Mouse (Mus musculus): ENCODE measurements around the gene Pfkfb3. TPM values are rescaled to one million over a fixed set of nuclear protein-coding genes. Genes with fewer than 3 reads are reported as not detected.
A peak's percentile ranks its signal among the peaks of the same experiment; 100 is the strongest.
"Not testable (repeated sequence)": the region's sequence is repeated elsewhere in the genome, so short reads cannot be mapped to it uniquely, and the experiment has no call there.

The Pfkfb3 gene
- total RNA-seq, 4 experiments from 2014 or later: 5.5 to 14.7 (median 9.7) TPM

- no peak for DNase-seq (ENCODE audit: low spot score)
Observed at GRCm38 (mm10) chr2:11551726-11552125, 2.2 kb downstream of the Pfkfb3 start.

DNA sequence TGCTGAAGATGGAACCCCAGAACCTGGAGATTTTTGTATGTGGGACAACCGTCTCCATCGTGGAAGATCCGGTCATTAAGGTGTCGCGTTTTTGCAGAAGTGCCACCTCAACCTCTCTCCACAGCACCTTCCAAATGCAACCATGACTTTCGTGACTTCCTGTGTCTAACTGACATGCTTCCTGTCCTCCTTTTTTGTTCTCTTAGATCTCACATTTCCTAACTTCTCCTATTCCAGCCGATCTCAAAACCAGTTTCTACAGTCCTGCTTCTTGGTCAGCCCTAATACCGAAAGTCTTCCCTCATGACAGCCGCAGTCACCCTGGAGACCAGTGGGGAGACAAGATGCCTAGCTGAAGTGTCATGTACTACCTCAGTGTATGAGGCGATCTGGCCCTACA is 5.4 kb downstream of the Pfkfb3 start:
- no peak for DNase-seq (ENCODE audit: low spot score)

- no peak for DNase-seq (ENCODE audit: low spot score)
Observed at GRCm38 (mm10) chr2:11547609-11548008, 6.3 kb downstream of the Pfkfb3 start.

GRCm38 (mm10) chr2:11546091-11546490 is 7.8 kb downstream of the Pfkfb3 start:
- no peak for DNase-seq (ENCODE audit: low spot score)

DNA sequence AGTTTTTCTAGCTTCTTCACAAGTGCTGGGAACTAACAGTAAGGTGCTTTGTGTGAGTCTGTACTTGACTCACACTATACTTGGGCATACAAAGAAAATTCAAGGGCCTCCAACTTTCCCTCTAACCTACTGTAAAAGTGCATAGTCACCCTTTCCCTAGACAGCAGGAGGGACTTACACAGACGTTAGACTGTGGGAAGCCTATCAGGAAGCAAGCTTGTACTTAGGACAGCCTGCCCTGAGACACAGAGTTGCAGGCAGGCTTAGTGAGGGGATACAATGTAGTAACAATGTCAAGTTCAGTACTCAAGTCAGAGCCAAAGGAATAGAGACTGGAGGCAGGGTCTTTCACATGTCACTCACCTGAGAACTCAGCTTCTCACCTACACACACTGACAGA is 8.5 kb downstream of the Pfkfb3 start:
- no peak for DNase-seq (ENCODE audit: low spot score)

DNA sequence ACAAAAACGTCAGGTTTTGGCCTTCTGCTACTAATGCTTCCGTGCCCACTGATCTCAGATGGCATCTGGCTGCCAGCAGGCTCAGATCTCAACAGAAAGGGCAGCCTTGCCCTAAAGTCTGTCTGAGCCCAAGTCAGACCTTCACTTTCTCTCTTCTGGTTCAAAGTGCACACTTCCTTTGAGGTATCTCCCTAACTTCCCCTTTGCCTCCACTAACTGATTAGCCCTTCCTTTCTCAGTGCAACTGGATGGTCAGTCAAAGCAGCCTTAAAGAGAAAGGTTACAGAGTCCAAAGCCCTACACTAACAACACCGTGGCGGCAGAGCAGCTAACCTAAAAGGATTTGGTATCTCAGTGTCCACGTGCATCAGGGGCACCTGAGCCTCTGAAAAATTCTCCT is 9.5 kb downstream of the Pfkfb3 start:
- no peak for DNase-seq (ENCODE audit: low spot score)

DNA sequence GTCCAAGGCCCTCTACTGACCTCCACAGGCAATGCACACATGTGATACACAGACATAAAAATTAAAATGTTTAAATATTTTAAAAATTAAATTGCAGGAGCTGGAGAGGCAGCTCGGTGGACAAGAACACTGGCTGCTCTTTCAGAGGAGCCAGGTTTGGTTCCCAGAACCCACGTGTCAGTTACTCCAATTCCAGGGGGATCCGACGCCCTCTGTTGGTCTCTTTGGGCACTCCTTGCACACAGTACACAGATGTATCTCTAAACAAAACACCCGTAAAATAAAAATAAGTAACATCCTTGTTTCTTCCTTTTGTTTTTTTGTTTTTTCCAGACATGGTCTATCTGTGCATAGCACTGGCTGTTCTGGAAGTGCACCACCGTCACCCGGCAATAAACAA is 10.7 kb downstream of the Pfkfb3 start:
- no peak for DNase-seq (ENCODE audit: low spot score)

DNA sequence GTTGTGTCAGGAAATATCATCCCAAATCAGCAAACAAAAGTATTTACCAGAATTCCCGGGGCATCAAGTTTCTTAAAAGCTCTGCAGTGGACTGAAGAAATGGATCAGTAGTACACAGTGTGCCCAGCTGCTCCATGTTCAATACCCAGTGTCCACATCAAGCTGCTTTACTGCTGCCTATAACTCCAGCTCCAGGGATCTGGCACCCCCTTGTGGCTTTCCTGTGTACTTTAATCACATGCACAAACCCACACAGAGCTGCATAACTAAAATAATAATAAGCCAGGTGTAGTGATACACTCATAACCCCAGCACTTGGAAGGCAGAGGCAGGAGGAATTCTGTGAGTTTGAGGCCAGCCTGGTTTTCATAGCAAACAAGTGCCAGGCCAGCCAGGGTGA is 11.2 kb downstream of the Pfkfb3 start:
- peak; percentile 82 for DNase-seq (ENCODE audit: low spot score)

DNA sequence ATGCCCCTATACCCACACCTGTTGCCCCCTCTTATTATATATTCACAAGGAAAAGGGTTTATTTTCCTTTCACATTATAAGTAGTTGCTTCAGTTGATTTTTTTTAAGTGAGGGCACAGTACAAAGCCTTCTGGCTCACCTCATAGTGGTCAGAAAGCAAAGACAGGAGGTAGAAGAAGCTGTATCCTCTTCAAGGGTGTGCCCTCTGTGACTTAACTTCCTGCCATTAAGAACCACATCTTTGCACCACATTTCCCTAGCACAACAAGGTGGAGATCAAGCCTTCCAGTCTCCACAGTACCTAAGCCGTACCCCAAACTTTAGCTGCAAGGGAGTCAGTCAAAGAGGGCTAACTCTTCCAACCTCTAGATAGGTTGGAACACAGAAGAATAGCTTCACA is 11.8 kb downstream of the Pfkfb3 start:
- DNase-seq (ENCODE audit: low spot score): no peak

DNA sequence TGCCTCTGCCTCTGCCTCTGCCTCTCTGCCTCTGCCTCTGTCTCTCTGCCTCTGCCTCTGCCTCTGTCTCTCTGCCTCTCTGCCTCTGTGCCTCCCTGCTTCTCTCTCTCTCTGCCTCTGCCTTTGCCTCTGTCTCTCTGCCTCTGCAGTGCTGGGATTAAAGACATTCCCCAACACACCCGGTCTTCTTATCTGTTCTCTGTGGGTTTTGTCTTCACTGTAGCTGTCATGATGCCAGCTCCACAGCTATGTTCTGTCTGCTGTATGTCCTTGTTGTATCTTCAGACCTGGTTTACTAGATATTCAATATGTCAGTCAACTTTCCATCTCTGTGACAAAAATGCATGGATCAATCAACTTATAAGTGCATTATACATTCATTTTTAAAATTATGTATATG is 12.3 kb downstream of the Pfkfb3 start:
- DNase-seq (ENCODE audit: low spot score): not testable (repeated sequence)

GRCm38 (mm10) chr2:11535966-11536365 is 17.9 kb downstream of the Pfkfb3 start:
- DNase-seq (ENCODE audit: low spot score): no peak

- DNase-seq (ENCODE audit: low spot score): peak; percentile 94
Observed at GRCm38 (mm10) chr2:11535412-11535928, 18.4 kb downstream of the Pfkfb3 start.

DNA sequence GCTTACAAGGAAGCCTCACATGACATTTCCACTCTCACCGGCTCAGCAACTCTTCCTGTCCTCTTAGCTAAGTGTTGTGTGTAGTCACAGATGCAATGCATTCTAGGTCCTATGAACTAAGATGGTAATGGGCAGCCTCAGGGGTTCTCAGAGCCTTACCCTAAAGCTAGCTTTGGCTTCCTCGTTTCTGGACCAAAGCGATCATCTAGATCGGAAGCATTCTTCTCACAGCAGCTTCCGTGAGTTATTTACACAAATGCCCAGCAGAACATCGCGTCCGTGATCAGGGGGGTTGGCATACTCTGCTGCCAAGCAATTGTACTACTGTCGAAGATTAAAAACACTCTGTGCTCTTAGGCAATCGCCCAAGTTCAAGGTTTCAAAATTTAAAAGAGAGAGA is 19.1 kb downstream of the Pfkfb3 start:
- DNase-seq (ENCODE audit: low spot score): no peak

- DNase-seq (ENCODE audit: low spot score): peak; percentile 62
Observed at GRCm38 (mm10) chr2:11530101-11530500, 23.8 kb downstream of the Pfkfb3 start.

GRCm38 (mm10) chr2:11526063-11526462 is 27.8 kb downstream of the Pfkfb3 start:
- DNase-seq (ENCODE audit: low spot score): no peak

DNA sequence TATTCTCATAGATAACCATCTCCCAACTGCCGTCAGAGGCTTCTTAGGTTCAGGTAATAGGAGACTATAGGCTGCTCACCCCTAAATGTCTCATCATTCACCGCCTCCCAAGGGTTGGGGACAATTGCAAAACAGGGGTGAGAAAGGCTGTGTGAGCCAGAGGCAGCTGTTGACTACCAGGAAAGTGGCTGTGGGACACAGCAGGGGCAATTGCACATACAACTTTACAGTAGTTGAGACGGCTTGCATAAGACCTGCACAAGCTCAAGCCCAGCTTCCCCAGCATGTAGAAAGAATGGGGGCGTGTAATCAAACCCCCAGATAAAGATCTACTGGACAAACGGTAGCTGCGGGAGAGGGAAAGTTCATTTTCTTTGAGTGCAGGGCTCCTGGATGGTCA is 29.1 kb downstream of the Pfkfb3 start:
- DNase-seq (ENCODE audit: low spot score): no peak

- DNase-seq (ENCODE audit: low spot score): no peak
Observed at GRCm38 (mm10) chr2:11521758-11522157, 32.1 kb downstream of the Pfkfb3 start.

- DNase-seq (ENCODE audit: low spot score): no peak
Observed at GRCm38 (mm10) chr2:11520786-11521185, 33.1 kb downstream of the Pfkfb3 start.

- no peak for DNase-seq (ENCODE audit: low spot score)
Observed at GRCm38 (mm10) chr2:11515828-11516227, 38.0 kb downstream of the Pfkfb3 start.

DNA sequence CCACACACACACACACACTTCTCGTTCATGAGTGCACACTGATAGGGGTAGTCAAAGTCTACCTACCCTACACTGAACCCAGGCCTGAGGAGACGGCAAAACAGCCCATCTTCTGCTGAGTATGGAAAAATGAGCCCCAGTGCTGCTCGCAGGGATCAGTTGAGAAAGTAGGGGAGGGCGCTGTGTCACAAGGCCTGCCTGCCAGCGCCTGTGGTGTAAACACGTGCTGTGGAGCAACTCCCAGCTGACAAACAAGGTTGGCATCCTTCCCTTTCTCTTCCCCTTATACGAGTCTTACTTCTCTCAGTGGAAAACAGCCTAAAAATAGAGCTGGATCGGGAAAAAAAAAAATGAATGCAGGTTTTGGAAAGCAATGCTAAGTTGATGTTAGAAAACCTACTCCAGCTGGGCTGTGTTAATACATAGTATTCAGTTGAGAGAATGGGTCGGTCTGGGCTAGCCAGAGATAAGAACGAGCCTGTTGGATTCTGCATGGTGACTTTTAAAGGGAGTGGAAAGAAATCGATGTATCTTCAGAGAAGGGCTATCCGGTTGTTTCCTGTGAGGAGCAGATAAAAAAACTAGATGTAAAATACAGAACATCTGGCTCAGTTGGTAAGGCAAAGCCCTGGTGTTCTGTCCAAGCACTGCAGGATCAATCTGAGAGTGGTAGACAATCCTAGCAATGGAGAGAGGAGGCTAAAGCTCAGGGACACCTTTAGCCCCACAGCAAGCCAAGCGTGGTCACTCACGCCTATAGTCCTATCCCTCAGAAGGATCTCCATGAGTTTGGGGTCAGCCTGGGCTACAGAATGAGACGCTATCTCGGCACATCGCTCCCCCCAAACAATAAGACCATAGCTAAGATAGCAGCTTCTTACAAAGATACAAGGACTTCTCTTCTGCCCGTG is 40.6 kb downstream of the Pfkfb3 start:
- peak; percentile 73 for DNase-seq (ENCODE audit: low spot score)

GRCm38 (mm10) chr2:11512127-11512526 is 41.8 kb downstream of the Pfkfb3 start:
- DNase-seq (ENCODE audit: low spot score): no peak

DNA sequence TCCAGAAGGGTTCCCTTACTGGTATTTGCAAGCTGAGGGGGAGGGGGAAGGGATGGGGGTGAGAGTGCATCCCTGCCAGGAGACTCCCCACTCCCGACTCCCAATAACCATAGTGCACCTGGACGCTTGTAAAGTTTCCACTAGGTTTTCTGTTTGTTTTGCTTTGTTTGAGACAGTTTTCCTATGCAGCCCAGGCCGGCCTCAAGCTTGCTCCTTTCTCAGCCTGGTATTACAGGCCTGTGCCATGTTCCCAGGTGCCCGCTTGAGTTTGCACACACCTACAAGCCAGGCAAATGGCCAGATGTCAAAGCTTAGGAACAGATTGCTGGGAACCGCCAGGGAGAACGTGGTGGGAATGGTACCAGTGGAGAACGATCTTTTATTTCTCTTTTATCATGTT is 50.1 kb downstream of the Pfkfb3 start:
- DNase-seq (ENCODE audit: low spot score): no peak

GRCm38 (mm10) chr2:11502901-11503431 is 50.9 kb downstream of the Pfkfb3 start:
- DNase-seq (ENCODE audit: low spot score): peak; percentile 52
